Mouse (Mus musculus): ENCODE data around the gene Dohh.
A peak's percentile ranks its signal among the peaks of the same experiment; 100 is the strongest.

Gene Dohh

DNA sequence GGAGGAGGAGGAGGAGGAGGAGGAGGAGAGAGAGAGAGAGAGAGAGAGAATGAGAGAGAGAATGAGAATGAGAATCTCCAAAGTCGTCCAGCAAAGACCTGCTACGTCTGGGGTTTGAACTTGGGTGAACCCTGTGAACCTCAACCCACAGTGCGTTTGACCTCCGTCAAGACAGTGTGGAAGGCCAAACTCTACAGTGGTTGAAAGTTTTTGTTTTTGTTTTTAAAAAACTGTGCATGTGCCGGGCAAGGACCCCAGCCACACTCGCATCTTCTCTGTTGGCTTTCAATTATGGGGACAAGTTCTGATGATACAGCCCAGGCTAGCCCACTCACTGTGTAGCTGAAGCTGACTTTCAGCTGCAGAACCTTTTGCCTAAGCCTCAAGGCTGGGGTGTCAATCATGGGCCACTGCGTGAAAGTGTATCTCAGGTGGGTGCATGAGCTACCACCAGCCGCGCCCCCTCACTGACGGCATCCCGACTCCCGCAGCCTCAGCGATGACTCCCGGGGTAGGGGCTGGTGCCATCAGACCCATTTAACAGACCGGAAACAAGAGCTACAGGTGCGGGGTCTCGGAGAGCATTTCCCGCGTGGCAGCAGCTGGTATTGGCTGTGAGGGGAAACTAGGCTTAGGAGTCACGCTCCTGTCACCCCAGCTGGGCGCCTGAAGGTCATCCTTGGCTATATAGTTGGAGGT, 48.1 kb downstream of the Dohh start:
- no peak for DNase-seq

DNA sequence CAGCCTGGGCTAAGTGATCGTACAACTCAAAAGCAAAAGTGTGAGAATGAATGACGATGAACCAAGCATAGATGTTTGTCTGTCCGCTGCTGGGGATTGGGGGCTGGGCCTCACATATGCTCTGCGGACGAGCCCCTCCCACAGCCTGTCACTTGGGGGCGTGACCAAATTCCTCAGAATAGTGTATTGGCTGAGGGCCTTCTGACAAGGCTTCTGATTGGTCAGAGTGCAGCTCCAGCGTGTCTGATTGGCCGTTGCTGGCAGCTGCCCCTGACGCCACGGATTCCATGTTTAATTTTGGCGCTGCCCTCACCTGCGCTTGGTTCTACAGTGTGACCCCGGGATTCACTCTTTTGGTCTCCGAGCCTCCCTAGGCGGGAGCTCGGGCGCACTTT, 48.6 kb downstream of the Dohh start:
- DNase-seq, result peak; percentile 92 to 98

DNA sequence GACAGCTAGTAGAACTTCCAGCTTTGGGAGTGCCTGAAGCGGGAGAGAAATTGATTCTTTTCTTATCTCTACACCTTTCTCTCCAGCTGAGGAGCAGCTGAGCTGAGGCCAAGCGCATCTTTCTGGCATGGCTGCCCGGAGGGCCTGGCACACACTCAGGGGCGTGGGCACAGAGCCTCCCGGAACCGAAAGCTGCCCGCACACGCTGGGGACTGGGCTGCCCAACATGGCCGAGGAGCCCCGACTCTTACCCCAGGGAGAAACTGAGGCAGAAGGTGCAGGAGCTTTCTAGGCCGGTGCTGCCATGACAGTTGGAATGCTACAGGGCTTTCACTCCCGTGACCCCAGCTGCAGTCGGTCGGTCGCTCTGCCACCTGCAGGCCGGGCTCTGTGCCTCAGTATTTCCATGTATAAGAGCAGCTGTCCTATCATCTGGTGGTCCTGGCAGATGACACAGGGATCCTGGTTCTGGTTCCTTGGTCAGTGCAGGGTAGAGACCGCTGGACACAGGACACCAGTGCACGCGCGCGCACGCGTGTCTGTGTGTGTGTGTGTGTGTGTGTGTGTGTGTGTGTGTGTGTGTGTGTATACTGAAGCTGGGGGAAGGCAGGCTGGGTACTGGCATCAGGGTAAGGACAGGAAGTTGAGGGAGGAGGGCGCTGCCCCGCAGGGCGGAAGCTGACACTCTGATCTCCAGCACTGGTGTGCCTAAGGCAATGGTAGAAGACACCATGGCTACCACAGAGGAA, 49.5 kb downstream of the Dohh start:
- peak; percentile 42 to 62 for DNase-seq

DNA sequence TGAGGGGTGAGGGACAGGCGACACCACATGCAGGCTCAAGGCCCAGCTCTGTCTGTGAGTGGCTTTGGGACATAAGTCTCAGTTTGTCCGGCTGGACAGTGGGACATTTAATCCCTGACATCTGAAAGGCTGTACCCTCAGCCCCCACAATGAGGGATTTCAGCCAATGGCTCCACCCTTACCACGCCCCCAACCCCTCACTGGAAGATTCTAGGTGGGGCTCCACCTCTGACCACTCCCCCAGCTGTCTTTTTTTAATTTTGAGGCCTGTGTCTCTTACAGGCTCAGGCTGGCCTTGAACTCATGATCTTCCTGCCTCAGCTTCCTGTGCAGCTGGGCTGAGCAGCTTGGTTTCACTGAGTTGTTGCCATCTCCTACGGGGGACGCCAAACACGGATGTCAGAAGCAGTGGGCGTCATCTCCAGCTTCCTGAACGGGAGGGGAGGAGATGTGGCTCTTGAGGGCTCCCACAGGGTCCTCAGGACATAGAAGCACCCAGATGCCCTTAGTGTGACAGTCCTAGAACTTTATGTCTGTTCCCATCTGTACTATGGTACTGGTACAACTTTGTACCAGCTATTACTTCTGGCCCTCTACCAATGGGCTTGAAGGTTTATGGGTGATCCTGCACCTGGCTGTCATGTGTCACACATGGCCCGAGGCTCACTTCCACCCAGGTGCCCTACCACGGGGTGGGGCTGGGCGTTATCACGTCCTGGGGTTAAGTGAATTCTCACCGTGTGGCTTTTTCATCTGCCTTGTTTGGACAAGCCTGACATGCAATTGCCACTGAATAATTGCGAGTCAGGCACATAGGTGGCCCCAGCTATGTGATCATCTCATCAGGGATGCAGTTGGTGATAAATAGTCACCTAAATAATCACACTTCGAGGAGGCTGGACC, 50.4 kb downstream of the Dohh start:
- DNase-seq, result peak; percentile 29 to 30

DNA sequence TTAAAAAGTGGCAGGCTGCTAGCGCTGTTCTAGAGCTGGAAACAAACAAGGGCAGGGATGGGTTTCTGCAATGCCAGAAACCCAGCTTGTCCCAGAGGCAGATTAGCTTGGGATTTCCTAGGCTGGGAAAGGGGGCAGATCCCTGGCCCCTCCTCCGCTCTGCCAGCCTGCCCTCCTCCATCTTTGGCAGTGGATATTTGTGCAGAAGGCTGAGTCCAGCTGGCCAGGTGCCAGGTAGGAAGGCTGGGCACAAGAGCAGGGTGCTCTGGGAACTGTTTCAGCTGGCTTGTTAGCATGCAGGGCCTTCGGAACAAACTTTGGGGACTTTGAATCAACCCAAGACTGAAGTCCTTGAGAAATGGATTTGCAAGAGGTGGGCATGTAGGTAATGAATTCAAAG, 51.2 kb downstream of the Dohh start:
- DNase-seq, result peak; percentile 85 to 88

Measured in cerebellum, adult 18-20 months (tissue).